Mouse (Mus musculus) heart, adult 2 months (tissue): ENCODE results near the gene Bri3bp.

Experiments used
- CTCF ChIP-seq: fragments of 200-600 bp; IDR thresholded peaks from 2 replicates; pipeline ENCODE4 v1.8.1; 2022; ENCODE audit warnings: antibody characterized with exemption, mild to moderate bottlenecking, moderate library complexity
- POLR2A ChIP-seq: fragments of 200-500 bp; IDR thresholded peaks from 2 replicates; pipeline ENCODE4 v1.6.1; 2011; ENCODE audit warnings: mild to moderate bottlenecking, low read depth, low read length, control low read depth; ENCODE audit not compliant: insufficient read depth

DNA sequence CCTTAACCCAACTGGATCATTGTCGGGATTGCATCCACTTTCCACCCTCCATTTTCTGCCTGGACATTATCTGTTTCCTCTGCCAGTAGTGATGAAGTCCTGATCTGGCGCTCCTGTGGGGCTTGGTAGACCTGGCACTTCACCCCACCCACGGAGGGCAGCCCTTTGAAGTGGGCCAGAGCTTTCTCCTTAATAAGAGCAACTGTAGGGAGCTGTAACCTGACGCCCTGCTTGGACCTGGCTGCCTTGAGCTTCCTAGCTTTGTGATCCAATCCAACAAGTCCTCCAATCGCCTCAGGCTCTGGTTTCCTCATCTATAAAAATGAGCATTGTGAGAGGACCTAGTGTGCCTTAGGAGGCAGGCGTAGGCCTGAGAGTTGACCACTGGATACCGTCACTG lies 36.2 kb downstream of the Bri3bp start:
- TF ChIP-seq POLR2A (no peak), CTCF (no peak)
